Mouse (Mus musculus): ENCODE data around the gene Vwa5b2. TPM values are rescaled to one million over a fixed set of nuclear protein-coding genes. Genes with fewer than 3 reads are reported as not detected.
A peak's percentile ranks its signal among the peaks of the same experiment; 100 is the strongest.

Gene Vwa5b2
- polyA plus RNA-seq, 1 experiment, result not detected

DNA sequence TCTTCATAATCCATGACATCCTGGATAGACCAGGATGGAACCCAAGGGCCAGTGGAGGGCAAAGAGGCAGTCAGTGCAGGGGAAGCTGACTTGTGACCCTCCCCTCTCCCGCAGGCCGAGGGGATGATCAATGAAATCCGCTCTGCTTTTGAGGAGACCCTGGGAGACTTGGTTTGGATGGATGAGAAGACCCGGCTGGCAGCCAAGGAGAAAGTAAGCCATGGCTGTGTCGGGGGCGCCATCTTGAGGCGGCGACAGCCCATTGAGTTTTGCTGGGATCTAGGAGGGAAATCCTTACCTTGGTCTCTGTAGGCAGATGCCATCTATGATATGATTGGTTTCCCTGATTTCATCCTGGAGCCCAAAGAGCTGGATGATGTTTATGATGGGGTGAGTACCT, 52.9 kb downstream of the Vwa5b2 start:
- 5% methylated on average over 8 of the region's 8 CpGs for WGBS
- peaks cover 5% of the 10 kb centered on the region; the same call in 1 of the 2 replicates for H3K4me1 ChIP-seq (ENCODE audit: control insufficient read depth, insufficient read depth, low read length)
- TF ChIP-seq CTCF (IDR thresholded peaks at IDR 0.05; ENCODE audit: insufficient read depth, low read depth, low read length), result peak; percentile 78
- no peak for TF ChIP-seq POLR2A (IDR thresholded peaks at IDR 0.05; ENCODE audit: insufficient read depth, low read depth, low read length)

DNA sequence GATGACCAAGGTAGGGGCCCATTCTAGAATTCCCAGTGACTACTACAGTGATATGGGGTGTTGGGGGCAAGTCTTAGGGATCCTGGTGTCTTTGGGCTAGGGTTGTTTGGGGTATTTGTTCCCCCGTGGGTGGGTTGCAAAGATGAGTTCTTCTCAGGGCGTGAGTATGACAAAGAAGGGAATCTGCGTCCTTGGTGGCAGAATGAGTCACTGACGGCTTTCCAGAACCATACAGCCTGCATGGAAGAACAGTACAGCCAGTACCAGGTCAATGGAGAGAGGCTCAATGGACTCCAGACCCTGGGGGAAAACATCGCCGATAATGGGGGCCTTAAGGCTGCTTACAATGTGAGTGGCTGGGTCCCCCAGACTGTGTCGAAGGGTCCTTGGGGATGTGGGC, 54.6 kb downstream of the Vwa5b2 start:
- Histone ChIP-seq H3K27ac (ENCODE audit: insufficient read depth, low read depth, low read length) (no peak overlapping the region), H3K4me3 (ENCODE audit: insufficient read depth, low read depth, low read length) (no peak overlapping the region), H3K4me1 (ENCODE audit: control insufficient read depth, insufficient read depth, low read length) (peaks cover 3% of the 10 kb centered on the region; the same call in 1 of the 2 replicates)
- 88% methylated on average over 7 of the region's 7 CpGs for WGBS
- TF ChIP-seq POLR2A (IDR thresholded peaks at IDR 0.05; ENCODE audit: insufficient read depth, low read depth, low read length), result no peak
- no peak for TF ChIP-seq CTCF (IDR thresholded peaks at IDR 0.05; ENCODE audit: insufficient read depth, low read depth, low read length)

More for the DNA sequence above, 52.9 kb downstream of the Vwa5b2 start:
- Histone ChIP-seq H3K27ac (ENCODE audit: insufficient read depth, low read depth, low read length) (no peak overlapping the region), H3K4me3 (ENCODE audit: insufficient read depth, low read depth, low read length) (no peak overlapping the region)

DNA sequence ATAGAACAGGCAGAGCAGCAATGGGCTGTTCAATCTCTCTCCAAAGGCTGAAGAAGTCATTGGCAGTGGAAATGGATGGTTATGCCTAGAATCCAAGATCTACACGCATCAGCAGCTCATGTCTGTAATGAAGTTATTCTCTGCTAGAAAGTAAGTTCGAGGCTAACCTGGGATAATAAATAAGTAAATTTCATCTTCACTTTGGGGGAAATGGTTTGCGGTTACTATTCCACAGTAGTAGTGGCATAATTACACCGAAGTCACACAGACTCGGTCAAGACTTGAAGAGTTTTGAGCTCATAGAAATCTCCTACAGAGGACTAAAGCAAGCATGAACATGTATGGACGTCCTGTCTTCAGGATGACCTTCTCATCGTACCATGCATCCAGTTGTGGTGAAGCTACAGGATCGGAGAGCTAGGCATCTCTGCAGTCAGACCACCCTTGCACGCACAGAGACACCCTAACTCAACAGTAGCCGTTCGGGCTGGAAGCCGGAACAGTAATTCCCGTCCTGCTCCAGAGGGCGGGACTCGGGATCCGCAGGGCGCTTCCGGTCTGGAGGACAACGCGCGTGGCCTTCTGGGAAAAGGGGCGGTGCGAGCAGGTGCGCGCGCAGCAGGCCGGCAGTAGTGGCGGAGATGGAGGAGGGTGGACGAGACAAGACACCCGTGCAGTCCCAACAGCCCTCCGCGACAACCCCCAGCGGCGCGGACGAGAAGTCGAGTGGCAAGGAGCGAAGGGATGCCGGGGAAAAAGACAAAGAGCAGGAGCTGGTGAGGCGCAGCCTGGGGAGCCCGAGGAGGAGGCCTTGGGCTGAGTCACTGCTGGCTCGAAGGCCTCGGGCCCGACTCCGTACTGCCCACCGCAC, 62.0 kb downstream of the Vwa5b2 start, which contains the start of gene Psmd2:
TSS of gene Psmd2 (plus strand) at position 577 of the 871 bp plus-strand sequence.
- H3K4me3 ChIP-seq (ENCODE audit: insufficient read depth, low read depth, low read length), result peak within 1 kb of the TSS; percentile 58
- TF ChIP-seq CTCF (IDR thresholded peaks at IDR 0.05; ENCODE audit: insufficient read depth, low read depth, low read length) (no peak), POLR2A (IDR thresholded peaks at IDR 0.05; ENCODE audit: insufficient read depth, low read depth, low read length) (peak; percentile 78)
- H3K27ac ChIP-seq (ENCODE audit: insufficient read depth, low read depth, low read length), result peak within 1 kb of the TSS; percentile 89
- no peaks in the 10 kb centered on the region for H3K4me1 ChIP-seq (ENCODE audit: control insufficient read depth, insufficient read depth, low read length)
- 2% methylated on average over 46 of the region's 46 CpGs for WGBS

DNA sequence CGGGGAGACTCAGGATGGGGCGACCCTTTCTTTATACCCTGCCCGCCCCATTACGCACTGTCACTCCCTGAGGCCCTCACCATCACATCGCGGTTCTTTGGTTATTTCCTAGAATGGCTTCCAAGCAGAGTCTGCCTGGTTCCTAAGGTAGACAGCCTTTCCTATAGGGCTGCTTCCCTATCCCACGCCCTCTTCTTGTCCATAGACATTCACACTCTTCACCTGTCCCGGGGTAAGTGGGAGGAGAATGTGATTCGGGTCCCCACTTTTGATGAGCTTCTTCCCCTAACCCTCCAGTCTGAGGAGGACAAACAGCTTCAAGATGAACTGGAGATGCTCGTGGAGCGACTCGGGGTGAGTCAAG, 62.7 kb downstream of the Vwa5b2 start:
- TF ChIP-seq POLR2A (IDR thresholded peaks at IDR 0.05; ENCODE audit: insufficient read depth, low read depth, low read length) (no peak), CTCF (IDR thresholded peaks at IDR 0.05; ENCODE audit: insufficient read depth, low read depth, low read length) (no peak)
- WGBS, result 4% methylated on average over 12 of the region's 12 CpGs

DNA sequence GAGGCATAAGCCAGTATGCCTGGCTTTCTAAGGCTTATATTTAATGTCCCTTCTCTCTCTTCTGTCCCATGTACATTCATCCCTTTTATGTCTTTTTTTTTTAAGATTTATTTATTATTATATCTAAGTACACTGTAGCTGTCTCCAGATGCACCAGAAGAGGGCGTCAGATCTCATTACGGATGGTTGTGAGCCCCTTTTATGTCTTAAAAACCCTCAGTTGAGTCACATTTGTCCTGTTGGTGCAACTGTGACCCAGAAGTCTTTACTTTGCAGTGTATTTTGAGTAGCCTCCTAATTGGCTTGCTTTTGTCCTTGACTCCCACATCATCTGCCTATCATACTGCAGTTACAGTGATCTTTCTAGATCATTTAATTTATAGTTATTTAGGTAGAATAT, 64.0 kb downstream of the Vwa5b2 start:
- Histone ChIP-seq H3K27ac (ENCODE audit: insufficient read depth, low read depth, low read length) (no peak overlapping the region), H3K4me1 (ENCODE audit: control insufficient read depth, insufficient read depth, low read length) (no peaks in the 10 kb centered on the region), H3K4me3 (ENCODE audit: insufficient read depth, low read depth, low read length) (no peak overlapping the region)
- TF ChIP-seq POLR2A (IDR thresholded peaks at IDR 0.05; ENCODE audit: insufficient read depth, low read depth, low read length) (no peak), CTCF (IDR thresholded peaks at IDR 0.05; ENCODE audit: insufficient read depth, low read depth, low read length) (no peak)
- 36% methylated on average over 2 of the region's 2 CpGs for whole genome bisulfite sequencing

More for the DNA sequence above, 62.7 kb downstream of the Vwa5b2 start:
- Histone ChIP-seq H3K4me1 (ENCODE audit: control insufficient read depth, insufficient read depth, low read length) (no peaks in the 10 kb centered on the region), H3K4me3 (ENCODE audit: insufficient read depth, low read depth, low read length) (peak overlapping the region; percentile 58), H3K27ac (ENCODE audit: insufficient read depth, low read depth, low read length) (no peak overlapping the region; the same call in 1 of the 2 replicates)

Other genes with a start within 250 kb of the Vwa5b2 start
- gene Abcc5, start 163.1 kb upstream of the Vwa5b2 start, polyA plus RNA-seq (2012; ENCODE audit: insufficient read depth, insufficient read length, low replicate concordance, missing spikeins), result 577 and 578 TPM in 2 replicates
- not detected in 2 replicates for gene Eif2b5, start 90.7 kb upstream of the Vwa5b2 start, polyA plus RNA-seq (2012; ENCODE audit: insufficient read depth, insufficient read length, low replicate concordance, missing spikeins)
- gene Dvl3, start 72.5 kb upstream of the Vwa5b2 start, polyA plus RNA-seq (2012; ENCODE audit: insufficient read depth, insufficient read length, low replicate concordance, missing spikeins), result 115 TPM in 1 of 2 replicates, not detected in the other
- 512 and 992 TPM in 2 replicates for gene Ap2m1, start 54.0 kb upstream of the Vwa5b2 start, polyA plus RNA-seq (2012; ENCODE audit: insufficient read depth, insufficient read length, low replicate concordance, missing spikeins)
- not detected in 2 replicates for gene Abcf3, start 40.9 kb upstream of the Vwa5b2 start, polyA plus RNA-seq (2012; ENCODE audit: insufficient read depth, insufficient read length, low replicate concordance, missing spikeins)
- not detected in 2 replicates for gene Eef1akmt4, start 22.1 kb downstream of the Vwa5b2 start, polyA plus RNA-seq (2012; ENCODE audit: insufficient read depth, insufficient read length, low replicate concordance, missing spikeins)
- gene Gm49333, start 22.1 kb downstream of the Vwa5b2 start, polyA plus RNA-seq (2012; ENCODE audit: insufficient read depth, insufficient read length, low replicate concordance, missing spikeins), result not detected in 2 replicates
- not detected in 2 replicates for gene Alg3, start 22.3 kb downstream of the Vwa5b2 start, polyA plus RNA-seq (2012; ENCODE audit: insufficient read depth, insufficient read length, low replicate concordance, missing spikeins)
- gene Camk2n2, start 31.8 kb downstream of the Vwa5b2 start, polyA plus RNA-seq (2012; ENCODE audit: insufficient read depth, insufficient read length, low replicate concordance, missing spikeins), result not detected in 2 replicates
- gene Ece2, start 40.4 kb downstream of the Vwa5b2 start, polyA plus RNA-seq (2012; ENCODE audit: insufficient read depth, insufficient read length, low replicate concordance, missing spikeins), result not detected in 2 replicates
- gene Psmd2, start 62.2 kb downstream of the Vwa5b2 start, polyA plus RNA-seq (2012; ENCODE audit: insufficient read depth, insufficient read length, low replicate concordance, missing spikeins), result 1,015 TPM in 1 of 2 replicates, not detected in the other
- 96.5 and 986 TPM in 2 replicates for gene Eif4g1, start 78.8 kb downstream of the Vwa5b2 start, polyA plus RNA-seq (2012; ENCODE audit: insufficient read depth, insufficient read length, low replicate concordance, missing spikeins)
- not detected in 2 replicates for gene Fam131a, start 103.8 kb downstream of the Vwa5b2 start, polyA plus RNA-seq (2012; ENCODE audit: insufficient read depth, insufficient read length, low replicate concordance, missing spikeins)
- gene Polr2h, start 128.2 kb downstream of the Vwa5b2 start, polyA plus RNA-seq (2012; ENCODE audit: insufficient read depth, insufficient read length, low replicate concordance, missing spikeins), result not detected in 2 replicates
- gene Clcn2, start 128.3 kb downstream of the Vwa5b2 start, polyA plus RNA-seq (2012; ENCODE audit: insufficient read depth, insufficient read length, low replicate concordance, missing spikeins), result not detected in 2 replicates
- gene Chrd, start 143.7 kb downstream of the Vwa5b2 start, polyA plus RNA-seq (2012; ENCODE audit: insufficient read depth, insufficient read length, low replicate concordance, missing spikeins), result not detected in 2 replicates
- not detected in 2 replicates for gene Thpo, start 145.0 kb downstream of the Vwa5b2 start, polyA plus RNA-seq (2012; ENCODE audit: insufficient read depth, insufficient read length, low replicate concordance, missing spikeins)